Mouse (Mus musculus) activated CD4-positive, CD25-positive, alpha-beta regulatory T cell, adult 9 weeks (primary cell): ENCODE results near the gene Ppargc1a. TPM values are rescaled to one million over a fixed set of nuclear protein-coding genes. Genes with fewer than 3 reads are reported as not detected.

Source experiments
- polyA plus RNA-seq: library from polyadenylated mRNA; unstranded; fragments of 100-300 nt; shearing (Covaris generic); gene quantifications from one replicate; pipeline ENCODE4 v1.2.1, GENCODE M21; 2017

The Ppargc1a gene
- polyA plus RNA-seq = not detected

DNA sequence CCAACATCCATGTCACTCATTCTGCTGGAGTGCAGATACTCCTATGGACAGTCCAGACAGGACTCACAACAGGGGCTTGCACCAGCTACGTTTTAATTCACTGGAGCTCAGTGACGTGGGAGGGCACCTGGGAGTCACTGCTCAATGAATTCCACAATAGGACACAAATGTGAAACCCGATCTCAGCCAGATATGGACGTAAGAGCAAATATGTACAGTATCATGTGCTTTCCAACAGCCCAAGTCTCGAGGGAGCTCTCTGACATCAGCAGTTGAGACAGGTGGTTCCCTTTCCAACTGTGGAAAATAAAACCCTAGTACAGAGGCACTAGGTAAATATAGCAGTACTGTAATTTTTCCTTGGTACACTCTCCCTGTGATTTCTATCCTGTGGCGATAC, at the start of gene Ppargc1a:
Gene Ppargc1a, minus strand, starts transcription at position 68 of the 400 bp plus-strand sequence.

